Mouse (Mus musculus) kidney, embryonic 16.5 days (tissue): ENCODE measurements at regions not wholly inside any gene's neighbourhood (a gene's known extent, or its start where the extent isn't known, plus 50 kb on each side); places are given as distances from the start of the nearest gene placed in this dataset.

ENCODE experiments used
- ATAC-seq: fragments of 200-750 bp; cut with Nextera tagmentation; 2 replicates; pipeline ENCODE4 v1.8.0; 2017; ENCODE audit warnings: moderate TSS enrichment; ENCODE audit not compliant: low FRiP score, low TSS enrichment
- H3K27ac ChIP-seq: fragments of 300-500 bp; sonication (generic); 2 replicates; pipeline ENCODE4 v1.5.1; 2014; ENCODE audit warnings: low read length
- H3K27me3 ChIP-seq: fragments of 300-500 bp; sonication (generic); 2 replicates; pipeline ENCODE4 v1.6.1; 2014; ENCODE audit warnings: low read length, control low read depth, mixed read lengths; ENCODE audit not compliant: insufficient read depth
- H3K36me3 ChIP-seq: fragments of 300-500 bp; sonication (generic); 2 replicates; pipeline ENCODE4 v1.6.1; 2014; ENCODE audit warnings: low read length, control low read depth, mixed read lengths; ENCODE audit not compliant: insufficient read depth
- H3K4me1 ChIP-seq: fragments of 300-500 bp; sonication (generic); 2 replicates; pipeline ENCODE4 v1.6.1; 2014; ENCODE audit warnings: low read length, control low read depth, mixed read lengths; ENCODE audit not compliant: insufficient read depth
- H3K4me2 ChIP-seq: fragments of 300-500 bp; sonication (generic); replicated peaks from 2 replicates; pipeline ENCODE4 v1.6.1; 2014; ENCODE audit warnings: low read depth, low read length
- H3K4me3 ChIP-seq: fragments of 300-500 bp; sonication (generic); 2 replicates; pipeline ENCODE4 v1.5.1; 2014; ENCODE audit warnings: mild to moderate bottlenecking, low read length
- H3K9ac ChIP-seq: fragments of 300-500 bp; sonication (generic); replicated peaks from 2 replicates; pipeline ENCODE4 v1.6.1; 2014; ENCODE audit warnings: low read length
- H3K9me3 ChIP-seq: fragments of 300-500 bp; sonication (generic); 2 replicates; pipeline ENCODE4 v1.6.1; 2016; ENCODE audit warnings: low read length, control low read depth
- WGBS: fragments of 180-500 bp; shearing (Covaris S2); extraction: QIAGEN DNeasy Blood & Tissue Kit; methylation state at CpG from one replicate; pipeline ENCODE4 v1.1.7; 2014; 5-methylcytosine and 5-hydroxymethylcytosine counted together

GRCm38 (mm10) chr1:106449795-106450194, 264.3 kb downstream of the Bcl2 start:
- H3K27ac ChIP-seq: no peak overlapping the region
- no peaks in the 10 kb centered on the region for H3K4me1 ChIP-seq
- H3K9me3 ChIP-seq: peaks cover 4% of the 10 kb centered on the region; the same call in 1 of the 2 replicates
- WGBS: 74% methylated on average over 2 of the region's 2 CpGs
- H3K4me3 ChIP-seq: no peak overlapping the region
- no peak overlapping the region for H3K9ac ChIP-seq
- ATAC-seq: no peak
- H3K27me3 ChIP-seq: no peaks in the 10 kb centered on the region
- no peaks in the 10 kb centered on the region for H3K36me3 ChIP-seq
- no peak overlapping the region for H3K4me2 ChIP-seq
